Mouse (Mus musculus): Measurements from ENCODE around the gene Acot7. TPM values are rescaled to one million over a fixed set of nuclear protein-coding genes. Genes with fewer than 3 reads are reported as not detected.

The Acot7 gene
- polyA plus RNA-seq, 1 experiment from 2014 or later: 219 TPM

DNA sequence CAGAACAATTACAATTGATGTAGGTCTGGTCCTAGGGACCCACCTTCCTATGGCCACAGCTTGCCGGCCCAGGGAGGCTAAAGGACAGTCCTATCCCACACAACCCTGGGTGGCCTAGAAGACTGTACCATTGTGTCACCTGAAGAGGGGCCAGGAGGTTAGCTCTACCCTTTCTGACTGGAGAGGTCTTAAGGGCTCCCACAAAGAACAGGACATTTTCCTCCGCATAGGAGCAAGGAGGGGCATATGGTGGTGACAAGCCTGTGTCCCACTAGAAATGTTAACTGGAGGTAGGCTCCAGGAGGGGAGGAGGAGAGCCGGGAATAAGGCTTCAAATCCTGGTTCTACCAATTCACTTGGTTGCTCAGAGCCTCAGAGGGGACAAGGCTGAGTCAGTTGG lies 95.3 kb downstream of the Acot7 start:
- Histone ChIP-seq H3K27ac (replicated peaks) (0 out of 2 replicates have a peak overlapping the region, but pooled peaks have one; percentile 49), H3K36me3 (no peaks in the 10 kb centered on the region), H3K4me2 (replicated peaks) (peak overlapping the region; percentile 77; the same call in 1 of the 2 replicates), H3K9ac (replicated peaks) (no peak overlapping the region), H3K4me1 (peaks cover 22% of the 10 kb centered on the region), H3K27me3 (peaks cover 20% of the 10 kb centered on the region; the same call in 1 of the 2 replicates), H3K9me3 (no peaks in the 10 kb centered on the region), H3K4me3 (0 out of 2 replicates have a peak overlapping the region, but pooled peaks have one; percentile 54)
- peak; percentile 5; the same call in 1 of the 2 replicates for ATAC-seq (replicated peaks)
- WGBS: 27% methylated on average over 3 of the region's 3 CpGs

DNA sequence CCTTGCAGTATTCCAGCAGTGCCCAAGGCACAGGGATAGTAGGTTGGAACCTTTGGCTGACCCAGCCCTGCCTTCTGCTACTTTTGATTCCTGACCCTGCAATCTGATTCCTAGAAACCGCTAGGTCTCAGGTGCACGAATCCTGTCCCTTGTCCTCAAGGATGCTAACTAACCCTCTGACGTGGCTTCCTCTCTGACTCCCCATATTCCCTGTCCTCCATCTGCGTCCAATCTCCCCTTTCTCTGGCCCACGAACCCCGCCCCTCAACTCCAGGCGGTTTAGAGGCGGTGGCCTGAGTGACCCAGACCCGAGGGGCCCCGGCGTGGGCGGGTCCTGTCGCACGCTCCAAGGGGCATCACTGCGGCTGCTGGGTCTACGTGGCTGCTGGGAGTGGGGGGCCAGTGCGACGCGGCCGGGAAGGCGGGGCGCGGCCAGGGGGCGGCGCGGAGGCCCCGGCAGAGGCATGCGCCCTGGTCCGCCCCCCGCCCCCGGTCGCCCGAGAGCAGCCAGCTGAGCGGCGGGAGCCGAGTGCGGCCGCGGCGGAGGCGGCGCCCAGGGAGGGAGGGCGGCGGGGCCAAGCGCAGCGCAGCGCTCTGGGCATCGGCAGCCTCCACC lies 95.8 kb downstream of the Acot7 start, which contains the start of gene Gpr153:
Gene Gpr153, plus strand, starts transcription at position 612 of the 616 bp plus-strand sequence.
- WGBS: 2% methylated on average over 42 of the region's 48 CpGs
- ATAC-seq (replicated peaks): peak; percentile 67

DNA sequence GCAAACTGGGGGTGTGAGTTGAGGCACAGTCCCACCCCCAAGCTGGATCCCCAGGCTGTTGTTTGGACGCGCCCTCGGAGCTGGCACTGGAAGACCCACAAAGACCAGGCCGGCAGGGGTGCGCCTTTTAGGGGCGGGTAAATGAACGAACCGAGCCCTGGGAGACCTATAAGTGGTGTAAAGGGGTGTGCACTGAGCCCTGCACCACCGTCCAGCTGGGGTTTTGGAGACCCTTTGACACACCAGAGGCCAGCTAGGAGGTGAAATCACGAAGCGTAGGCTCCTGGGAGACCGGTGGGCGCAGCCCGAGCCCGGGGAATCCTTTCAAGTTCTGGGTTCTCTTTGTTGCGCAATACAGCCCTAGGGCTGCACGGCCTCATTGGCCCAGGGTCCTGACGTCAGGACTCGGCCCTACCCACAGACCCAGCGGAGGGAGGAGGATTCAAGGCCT lies 96.8 kb downstream of the Acot7 start:
- Histone ChIP-seq H3K9me3 (no peaks in the 10 kb centered on the region), H3K27ac (replicated peaks) (no peak overlapping the region), H3K4me3 (peak overlapping the region; percentile 54), H3K4me1 (peaks cover 22% of the 10 kb centered on the region), H3K36me3 (no peaks in the 10 kb centered on the region), H3K4me2 (replicated peaks) (peak overlapping the region; percentile 77), H3K9ac (replicated peaks) (peak overlapping the region; percentile 58), H3K27me3 (peaks cover 22% of the 10 kb centered on the region; the same call in 1 of the 2 replicates)
- ATAC-seq (replicated peaks): no peak
- WGBS: 2% methylated on average over 20 of the region's 20 CpGs

More for the DNA sequence above, 95.8 kb downstream of the Acot7 start, which contains the start of gene Gpr153:
- peaks cover 20% of the 10 kb centered on the region; the same call in 1 of the 2 replicates for H3K27me3 ChIP-seq
- no peaks in the 10 kb centered on the region for H3K36me3 ChIP-seq
- peak within 1 kb of the TSS; percentile 77 for H3K4me2 ChIP-seq (replicated peaks)
- peak within 1 kb of the TSS; percentile 49 for H3K27ac ChIP-seq (replicated peaks)
- H3K9ac ChIP-seq (replicated peaks): peak within 1 kb of the TSS; percentile 58
- H3K4me1 ChIP-seq: peaks cover 22% of the 10 kb centered on the region
- H3K4me3 ChIP-seq: peak within 1 kb of the TSS; percentile 54
- no peaks in the 10 kb centered on the region for H3K9me3 ChIP-seq

DNA sequence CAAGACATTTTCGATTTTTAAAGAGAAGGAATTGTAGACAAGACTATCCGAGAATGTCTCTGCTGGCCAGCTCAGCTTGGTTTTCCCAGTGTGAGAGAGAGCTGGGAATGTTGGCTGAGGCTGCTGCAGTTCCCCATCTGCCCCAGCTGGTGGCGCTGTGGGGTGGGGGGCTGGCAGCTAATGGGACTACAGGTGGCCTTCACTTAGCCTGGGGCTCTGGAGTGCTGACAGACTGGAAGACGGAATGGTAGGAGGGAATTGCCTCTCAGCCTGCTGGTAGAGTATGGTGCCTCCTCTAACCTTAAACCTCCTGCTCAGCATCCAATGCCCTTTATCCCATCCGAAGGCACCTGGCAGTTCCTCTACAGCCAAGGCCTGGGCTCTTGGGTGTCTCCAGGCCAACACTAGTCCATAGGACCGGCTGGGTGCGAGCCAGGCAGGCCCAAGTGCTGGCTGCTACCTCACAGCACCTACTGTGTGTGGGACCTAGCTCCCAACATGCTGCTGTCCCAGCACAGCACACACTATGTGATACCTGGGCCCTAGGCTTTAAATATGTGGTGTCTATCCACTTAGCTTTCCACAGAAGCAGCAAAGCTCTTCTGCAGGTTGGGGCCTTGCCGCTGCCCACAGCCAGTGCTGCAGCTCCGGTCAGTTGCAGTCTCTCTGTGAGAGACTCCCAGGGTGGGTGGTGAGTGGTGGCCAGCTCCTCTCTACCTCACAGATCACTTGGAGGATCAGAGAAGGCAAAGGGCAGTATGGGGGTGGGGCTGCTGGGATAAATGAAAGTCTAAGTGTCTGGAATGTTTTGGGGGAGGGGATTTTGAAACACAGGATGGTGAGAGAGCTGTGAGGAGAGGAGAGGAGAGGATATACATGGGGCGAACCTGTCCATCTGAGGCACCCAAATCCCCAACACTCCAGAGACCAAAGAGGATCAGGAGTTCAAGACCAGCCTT lies 98.7 kb downstream of the Acot7 start:
- 49% methylated on average over 10 of the region's 10 CpGs for WGBS
- Histone ChIP-seq H3K4me2 (replicated peaks) (no peak overlapping the region), H3K36me3 (no peaks in the 10 kb centered on the region), H3K27me3 (peaks cover 41% of the 10 kb centered on the region), H3K9ac (replicated peaks) (no peak overlapping the region), H3K9me3 (no peaks in the 10 kb centered on the region), H3K4me3 (no peak overlapping the region), H3K4me1 (peaks cover 22% of the 10 kb centered on the region), H3K27ac (replicated peaks) (no peak overlapping the region)
- no peak for ATAC-seq (replicated peaks)

DNA sequence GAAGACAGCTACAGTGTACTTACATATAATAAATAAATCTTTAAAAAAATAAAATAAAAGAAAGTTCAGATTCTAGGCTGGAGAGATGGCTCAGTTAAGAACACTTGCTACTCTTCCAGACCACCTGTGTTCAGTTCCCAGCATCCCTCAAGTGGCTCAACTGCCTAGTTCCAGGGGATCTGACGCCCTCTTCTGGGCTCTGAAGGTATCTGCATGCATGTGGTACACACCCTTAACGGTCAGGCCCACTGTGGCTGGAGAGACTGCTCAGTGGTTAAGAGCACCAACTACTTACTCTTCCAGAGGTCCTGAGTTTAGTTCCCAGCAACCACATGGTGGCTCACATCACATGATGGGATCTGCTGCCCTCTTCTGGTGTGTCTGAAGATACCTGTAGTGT lies 100.0 kb downstream of the Acot7 start:
- H3K4me1 ChIP-seq: peaks cover 22% of the 10 kb centered on the region
- no peak overlapping the region for H3K27ac ChIP-seq (replicated peaks)
- no peak overlapping the region for H3K4me2 ChIP-seq (replicated peaks)
- no peak for ATAC-seq (replicated peaks)
- no peaks in the 10 kb centered on the region for H3K36me3 ChIP-seq
- no peaks in the 10 kb centered on the region for H3K9me3 ChIP-seq
- no peak overlapping the region for H3K9ac ChIP-seq (replicated peaks)
- no peak overlapping the region for H3K4me3 ChIP-seq
- WGBS: 71% methylated on average over 2 of the region's 2 CpGs
- H3K27me3 ChIP-seq: peaks cover 53% of the 10 kb centered on the region

DNA sequence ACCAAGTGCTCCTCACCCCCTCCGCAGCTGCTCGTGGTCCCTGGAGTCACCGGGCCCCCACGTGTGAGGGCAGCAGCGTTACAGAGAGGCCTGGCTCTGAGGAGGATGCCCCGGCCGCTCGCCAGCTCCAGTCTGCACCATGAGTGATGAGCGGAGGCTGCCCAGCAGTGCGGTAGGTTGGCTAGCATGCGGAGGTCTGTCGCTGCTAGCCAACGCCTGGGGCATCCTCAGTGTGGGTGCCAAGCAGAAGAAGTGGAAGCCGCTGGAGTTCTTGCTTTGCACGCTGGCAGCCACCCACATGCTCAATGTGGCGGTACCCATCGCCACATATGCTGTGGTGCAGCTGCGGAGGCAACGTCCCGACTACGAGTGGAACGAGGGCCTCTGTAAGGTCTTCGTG lies 101.1 kb downstream of the Acot7 start:
- no peak for ATAC-seq (replicated peaks)

DNA sequence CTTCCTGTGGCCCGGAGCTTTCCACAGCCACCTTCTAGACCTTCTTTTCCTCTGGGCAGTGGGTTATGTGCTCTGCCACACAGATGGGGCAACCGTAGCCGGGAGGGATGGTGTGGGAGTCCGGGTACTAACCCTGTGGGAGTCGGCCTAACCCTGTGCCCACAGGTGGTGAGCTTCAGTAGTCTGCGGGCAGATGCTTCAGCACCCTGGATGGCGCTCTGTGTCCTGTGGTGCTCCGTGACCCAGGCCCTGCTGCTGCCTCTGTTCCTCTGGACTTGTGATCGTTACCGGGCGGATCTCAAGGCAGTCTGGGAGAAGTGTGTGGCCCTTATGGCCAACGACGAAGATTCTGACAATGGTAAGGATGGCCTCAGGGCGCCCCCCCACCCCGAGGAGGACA lies 103.7 kb downstream of the Acot7 start:
- Histone ChIP-seq H3K27ac (replicated peaks) (no peak overlapping the region), H3K27me3 (peaks cover 68% of the 10 kb centered on the region), H3K4me1 (peaks cover 18% of the 10 kb centered on the region), H3K9me3 (no peaks in the 10 kb centered on the region), H3K4me2 (replicated peaks) (no peak overlapping the region), H3K4me3 (no peak overlapping the region), H3K36me3 (no peaks in the 10 kb centered on the region), H3K9ac (replicated peaks) (no peak overlapping the region)
- no peak for ATAC-seq (replicated peaks)
- 47% methylated on average over 15 of the region's 15 CpGs for WGBS

More for the DNA sequence above, 101.1 kb downstream of the Acot7 start:
- H3K4me2 ChIP-seq (replicated peaks): no peak overlapping the region
- H3K9me3 ChIP-seq: no peaks in the 10 kb centered on the region
- H3K4me3 ChIP-seq: no peak overlapping the region
- WGBS: 82% methylated on average over 23 of the region's 23 CpGs
- H3K9ac ChIP-seq (replicated peaks): no peak overlapping the region
- no peaks in the 10 kb centered on the region for H3K36me3 ChIP-seq
- peaks cover 62% of the 10 kb centered on the region for H3K27me3 ChIP-seq
- peaks cover 23% of the 10 kb centered on the region for H3K4me1 ChIP-seq
- no peak overlapping the region for H3K27ac ChIP-seq (replicated peaks)

DNA sequence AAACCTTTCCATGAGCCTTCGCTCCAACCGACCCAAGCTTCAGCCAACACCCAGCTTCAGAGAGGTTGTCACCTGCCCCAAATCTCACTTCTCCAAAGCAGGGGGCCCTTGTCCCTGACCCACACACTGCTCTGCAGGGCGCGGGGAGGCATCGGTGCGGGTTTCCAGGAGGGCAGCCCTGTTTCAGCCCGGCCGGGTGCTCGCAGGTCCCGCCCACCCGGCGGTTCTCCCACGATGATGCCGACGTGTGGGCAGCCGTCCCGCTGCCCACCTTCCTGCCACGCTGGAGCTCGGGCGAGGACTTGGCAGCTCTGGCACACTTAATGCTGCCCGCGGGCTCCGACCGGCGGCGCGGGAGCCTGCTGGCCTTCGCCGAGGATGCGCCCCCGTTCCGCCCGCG lies 104.8 kb downstream of the Acot7 start:
- Histone ChIP-seq H3K4me2 (replicated peaks) (peak overlapping the region; percentile 60), H3K4me3 (peak overlapping the region; percentile 38), H3K27ac (replicated peaks) (no peak overlapping the region), H3K9me3 (no peaks in the 10 kb centered on the region), H3K27me3 (peaks cover 79% of the 10 kb centered on the region), H3K36me3 (no peaks in the 10 kb centered on the region), H3K9ac (replicated peaks) (peak overlapping the region; percentile 37), H3K4me1 (peaks cover 29% of the 10 kb centered on the region)
- no peak; the same call in 1 of the 2 replicates for ATAC-seq (replicated peaks)
- WGBS: 15% methylated on average over 34 of the region's 34 CpGs

DNA sequence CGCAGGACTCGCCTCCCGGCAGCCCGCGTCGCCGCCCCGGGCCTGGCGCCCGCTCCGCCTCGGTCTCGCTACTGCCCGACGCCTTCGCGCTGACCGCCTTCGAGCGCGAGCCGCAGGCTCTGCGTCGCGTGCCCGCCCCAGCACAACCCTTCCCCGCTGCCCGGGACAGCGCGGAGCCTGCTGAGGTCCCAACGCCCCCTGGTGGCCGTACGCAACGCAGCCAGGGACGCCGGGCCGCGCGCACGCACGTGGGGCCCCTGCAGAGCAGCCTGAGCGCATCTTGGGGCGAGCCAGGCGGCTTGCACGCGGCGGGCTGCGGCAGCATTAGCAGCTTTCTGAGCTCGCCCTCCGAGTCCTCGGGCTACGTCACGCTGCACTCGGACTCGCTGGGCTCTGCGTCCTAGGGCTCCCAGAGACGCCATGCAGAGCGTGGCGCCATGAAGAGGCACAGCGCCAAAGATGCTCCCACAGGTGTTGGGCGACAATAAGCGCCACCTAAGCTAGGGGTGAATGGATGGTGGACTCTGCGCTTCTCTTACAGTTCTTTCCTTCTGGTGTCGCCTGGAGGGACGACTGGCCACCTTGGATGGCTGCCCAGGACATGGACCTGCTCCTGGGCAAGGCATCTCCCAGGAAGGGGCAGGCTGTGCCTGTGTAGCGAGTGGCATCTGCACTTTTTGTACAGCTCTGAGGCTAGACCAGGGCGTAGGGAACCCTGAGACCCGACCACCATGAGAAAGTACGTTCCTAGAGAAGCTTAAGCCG lies 105.4 kb downstream of the Acot7 start:
- Histone ChIP-seq H3K4me2 (replicated peaks) (peak overlapping the region; percentile 60), H3K36me3 (no peaks in the 10 kb centered on the region), H3K27me3 (peaks cover 85% of the 10 kb centered on the region), H3K4me3 (peak overlapping the region; percentile 38), H3K27ac (replicated peaks) (no peak overlapping the region), H3K9ac (replicated peaks) (peak overlapping the region; percentile 37), H3K9me3 (no peaks in the 10 kb centered on the region), H3K4me1 (peaks cover 35% of the 10 kb centered on the region)
- WGBS: 5% methylated on average over 68 of the region's 70 CpGs
- ATAC-seq (replicated peaks): peak; percentile 83

DNA sequence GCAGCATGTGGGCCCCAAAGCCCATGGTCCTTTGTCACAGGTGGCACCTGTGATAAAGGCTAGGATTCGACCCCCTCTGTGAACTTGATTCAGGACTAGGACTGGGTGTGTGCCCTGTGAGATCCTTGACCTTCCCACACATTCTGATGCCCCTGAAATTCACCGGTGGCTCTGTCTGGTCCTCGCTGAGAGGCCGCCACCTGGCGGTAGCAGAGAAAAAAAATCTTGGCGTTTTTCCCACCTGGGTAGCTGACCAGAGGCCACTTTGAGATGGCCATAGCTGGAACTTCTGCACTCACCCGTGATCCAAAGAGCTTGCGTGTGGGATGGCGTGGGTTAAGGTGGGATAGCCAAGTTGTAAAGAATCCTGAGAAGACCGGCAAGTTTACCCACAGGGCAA lies 107.6 kb downstream of the Acot7 start:
- Histone ChIP-seq H3K9ac (replicated peaks) (no peak overlapping the region), H3K27me3 (peaks cover 90% of the 10 kb centered on the region), H3K9me3 (no peaks in the 10 kb centered on the region), H3K4me2 (replicated peaks) (no peak overlapping the region), H3K27ac (replicated peaks) (no peak overlapping the region), H3K4me1 (peaks cover 44% of the 10 kb centered on the region), H3K36me3 (no peaks in the 10 kb centered on the region), H3K4me3 (no peak overlapping the region)
- ATAC-seq (replicated peaks): no peak
- 3% methylated on average over 10 of the region's 10 CpGs for WGBS

DNA sequence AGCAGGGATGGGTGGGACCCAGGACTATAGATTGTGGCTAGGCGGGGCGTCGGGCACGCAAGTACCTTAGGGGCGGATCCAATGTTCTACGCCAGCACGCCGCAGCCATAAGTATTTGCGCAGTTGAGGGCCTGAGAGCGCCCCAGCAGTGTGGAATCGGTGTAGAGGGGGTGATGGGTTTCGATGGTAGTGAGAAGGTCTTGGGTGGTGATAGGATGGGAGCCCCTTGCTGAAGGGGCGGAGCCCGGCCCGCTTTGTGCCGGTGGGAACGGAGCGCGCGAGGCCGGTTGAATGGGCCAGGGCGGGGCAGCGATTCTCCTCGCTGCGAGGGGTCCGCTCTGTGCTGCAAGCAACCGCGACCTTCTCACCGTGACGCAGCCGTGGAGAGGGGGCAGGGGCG lies 108.2 kb downstream of the Acot7 start:
- Histone ChIP-seq H3K4me3 (peak overlapping the region; percentile 42), H3K27ac (replicated peaks) (no peak overlapping the region), H3K9ac (replicated peaks) (peak overlapping the region; percentile 43), H3K36me3 (no peaks in the 10 kb centered on the region), H3K27me3 (peaks cover 90% of the 10 kb centered on the region), H3K4me2 (replicated peaks) (peak overlapping the region; percentile 65), H3K4me1 (peaks cover 51% of the 10 kb centered on the region), H3K9me3 (no peaks in the 10 kb centered on the region)
- peak; percentile 9; the same call in 1 of the 2 replicates for ATAC-seq (replicated peaks)
- WGBS: under 1% methylated on average over 32 of the region's 32 CpGs

Data from forebrain, embryonic 15.5 days (tissue).